Mouse (Mus musculus): ENCODE results near the gene Dnajc28.

The Dnajc28 gene

GRCm38 (mm10) chr16:91593262-91593661 is 25.6 kb downstream of the Dnajc28 start:
- DNase-seq (ENCODE audit: low read depth in 1 of 2, low spot score in 2 of 2), result no peak

DNA sequence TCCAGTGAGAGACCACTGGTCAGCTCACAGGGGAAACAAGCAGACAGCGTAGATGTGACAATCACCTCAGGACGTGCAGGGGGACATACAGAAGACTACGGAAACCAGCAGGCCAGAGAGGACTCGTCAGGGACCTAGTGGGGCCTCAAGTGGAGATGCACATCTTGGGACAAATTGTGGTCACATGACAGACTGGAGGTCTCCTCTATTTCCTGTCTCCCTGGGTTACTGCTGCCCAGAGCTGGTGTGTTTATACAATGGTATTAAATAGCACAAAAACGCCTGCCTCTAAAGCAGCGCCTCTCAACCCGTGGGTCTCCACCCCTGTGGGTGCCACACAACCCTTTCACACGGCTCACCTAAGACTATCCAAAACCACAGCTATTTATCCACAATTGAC is 26.7 kb downstream of the Dnajc28 start:
- DNase-seq (ENCODE audit: low read depth in 1 of 2, low spot score in 2 of 2), result no peak

- no peak for DNase-seq (ENCODE audit: low read depth in 1 of 2, low spot score in 2 of 2)
Measured at GRCm38 (mm10) chr16:91588703-91589102, 30.1 kb downstream of the Dnajc28 start.

GRCm38 (mm10) chr16:91587730-91588453 is 30.9 kb downstream of the Dnajc28 start:
- DNase-seq (ENCODE audit: low read depth in 1 of 2, low spot score in 2 of 2), result no peak

- DNase-seq (ENCODE audit: low read depth in 1 of 2, low spot score in 2 of 2), result no peak
Measured at GRCm38 (mm10) chr16:91586244-91586643, 32.6 kb downstream of the Dnajc28 start.

- DNase-seq (ENCODE audit: low read depth in 1 of 2, low spot score in 2 of 2), result no peak
Measured at GRCm38 (mm10) chr16:91585617-91586016, 33.2 kb downstream of the Dnajc28 start.

DNA sequence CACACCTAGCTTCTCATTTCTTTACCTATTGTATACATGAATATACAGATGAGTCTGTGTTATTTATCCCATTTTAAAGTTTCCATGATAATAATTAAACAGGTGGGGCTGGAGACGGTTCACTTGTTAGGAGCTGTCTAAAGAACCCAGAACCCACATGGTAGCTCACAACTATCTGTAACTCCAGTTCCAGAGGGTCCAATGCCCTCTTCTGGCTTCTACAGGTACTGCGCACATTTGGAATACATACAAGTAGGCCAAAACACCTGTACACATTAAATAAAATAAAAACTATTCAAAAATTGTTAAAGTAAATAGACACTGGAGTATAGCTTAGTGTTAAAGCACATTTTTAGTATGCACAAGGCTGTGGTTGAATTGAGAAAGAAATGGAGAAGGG is 36.5 kb downstream of the Dnajc28 start:
- no peak for DNase-seq (ENCODE audit: low read depth in 1 of 2, low spot score in 2 of 2)

- no peak for DNase-seq (ENCODE audit: low read depth in 1 of 2, low spot score in 2 of 2)
Measured at GRCm38 (mm10) chr16:91578980-91579720, 39.7 kb downstream of the Dnajc28 start.

DNA sequence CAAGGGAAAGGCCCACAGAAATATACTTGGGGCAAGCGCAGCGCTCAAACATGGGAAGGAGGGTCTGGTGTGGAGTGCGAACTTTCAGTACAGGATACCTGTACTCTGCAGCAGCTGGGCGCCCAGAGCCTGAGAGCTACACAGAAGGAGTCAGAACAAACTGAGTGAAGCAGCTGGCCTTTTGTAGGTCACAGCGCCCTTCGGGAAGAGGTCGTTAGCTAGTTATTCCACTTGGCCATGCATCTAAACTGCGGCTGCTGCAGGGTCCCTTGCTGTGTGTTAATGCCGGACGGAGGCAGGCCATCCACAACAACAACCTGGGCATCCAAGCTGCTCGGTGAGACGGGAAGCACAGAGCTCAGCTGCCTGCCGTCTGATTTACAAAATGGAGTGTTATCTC is 43.7 kb downstream of the Dnajc28 start:
- no peak for DNase-seq (ENCODE audit: low read depth in 1 of 2, low spot score in 2 of 2)

DNA sequence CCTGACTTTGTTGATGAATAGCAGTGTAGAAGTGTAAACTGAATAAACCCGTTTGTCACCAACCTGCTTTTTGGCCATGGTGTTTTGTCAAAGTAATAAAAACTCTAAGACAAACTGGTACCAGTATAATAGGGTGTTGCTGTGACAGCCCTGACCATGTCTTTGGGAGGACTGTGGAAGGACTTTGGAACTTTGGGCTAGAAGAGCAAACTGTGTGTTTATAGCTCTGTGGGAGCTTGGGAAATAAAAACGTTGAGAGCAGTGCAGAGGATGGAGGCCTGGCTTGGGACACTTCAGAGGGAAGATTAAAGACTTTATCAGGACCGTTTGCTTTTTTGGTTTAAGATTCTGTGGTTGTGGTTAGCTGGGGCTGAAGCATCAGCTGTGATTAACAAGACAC is 47.7 kb downstream of the Dnajc28 start:
- no peak for DNase-seq (ENCODE audit: low read depth in 1 of 2, low spot score in 2 of 2)

DNA sequence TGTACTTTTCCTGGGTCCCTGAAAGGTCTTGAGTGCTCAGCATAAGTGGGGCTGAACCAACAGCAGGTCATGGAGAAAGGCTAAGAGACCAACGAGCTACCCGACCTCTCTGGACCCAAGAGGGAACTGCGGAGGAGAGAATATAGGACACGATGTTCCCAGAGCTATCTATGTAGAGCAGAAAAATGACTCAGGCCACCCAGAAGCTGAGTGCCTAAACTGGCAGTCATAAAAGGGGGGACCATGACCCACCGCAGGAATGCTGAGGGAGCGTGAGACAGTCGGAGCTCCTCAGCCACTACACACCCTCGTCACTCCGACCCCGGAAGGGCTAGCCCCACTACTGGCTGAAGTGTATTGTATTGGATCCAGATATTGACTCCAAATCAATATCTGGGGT is 49.9 kb downstream of the Dnajc28 start:
- DNase-seq (ENCODE audit: low read depth in 1 of 2, low spot score in 2 of 2), result no peak

DNA sequence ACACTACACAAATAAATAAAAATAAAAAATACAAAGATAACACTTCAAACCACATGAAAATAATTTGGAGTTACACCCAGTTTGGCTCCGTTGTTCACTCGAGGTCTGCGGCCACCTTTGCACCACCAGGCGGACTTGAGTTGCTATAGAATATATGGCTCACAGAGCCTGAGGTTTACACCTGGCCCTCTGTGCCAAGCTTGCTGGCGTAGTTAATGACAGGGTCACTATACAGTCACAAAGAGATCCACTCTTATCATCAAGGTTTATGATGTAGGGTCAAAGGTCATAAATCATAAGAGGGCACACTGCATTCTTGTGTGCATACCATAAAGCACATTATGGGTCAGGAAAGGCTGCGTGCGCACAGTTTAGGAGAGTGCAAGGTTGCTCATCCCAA is 52.8 kb downstream of the Dnajc28 start:
- DNase-seq (ENCODE audit: low read depth in 1 of 2, low spot score in 2 of 2), result no peak

DNA sequence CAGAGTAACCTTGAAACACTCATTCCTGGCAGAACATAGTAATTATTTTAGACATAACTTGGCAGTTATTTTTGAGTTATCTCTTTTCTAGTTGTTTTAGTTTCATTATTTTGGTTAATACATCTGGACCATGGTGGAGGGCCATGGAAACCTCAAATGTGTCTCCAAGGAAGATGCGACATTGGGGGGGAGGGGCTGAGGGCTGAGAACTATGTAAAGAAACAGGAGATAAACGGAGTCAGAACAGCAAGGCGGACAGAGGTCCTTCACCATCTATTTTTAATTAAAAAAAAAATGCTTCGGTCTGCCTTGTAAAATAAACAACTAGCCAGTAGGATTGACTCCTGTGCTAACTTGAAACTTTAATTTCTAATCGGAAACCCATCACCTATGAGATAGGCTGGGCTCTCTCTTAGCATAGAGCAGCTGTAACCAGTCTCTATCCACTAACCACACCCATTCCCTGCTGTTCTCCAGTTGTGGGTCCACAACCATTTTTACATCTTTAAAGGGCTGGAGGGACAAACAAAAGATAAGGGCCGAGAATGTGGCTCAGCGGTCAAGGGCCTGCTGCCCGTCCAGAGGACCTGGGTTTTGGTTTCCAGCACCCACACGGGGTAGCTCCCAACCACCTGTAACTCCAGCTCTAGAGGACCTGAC is 53.4 kb downstream of the Dnajc28 start:
- no peak for DNase-seq (ENCODE audit: low read depth in 1 of 2, low spot score in 2 of 2)

GRCm38 (mm10) chr16:91564580-91565291 is 54.1 kb downstream of the Dnajc28 start:
- no peak for DNase-seq (ENCODE audit: low read depth in 1 of 2, low spot score in 2 of 2)
